Mouse (Mus musculus) activated CD4-positive, CD25-positive, alpha-beta regulatory T cell, adult 4 months (primary cell): ENCODE measurements around the gene Gm14137. TPM values are rescaled to one million over a fixed set of nuclear protein-coding genes. Genes with fewer than 3 reads are reported as not detected.

Experiments used
- ATAC-seq: one replicate; pipeline ENCODE4 v1.8.0; 2017
- polyA plus RNA-seq, 2 experiments: library from polyadenylated mRNA; unstranded; fragments of 100-300 nt; shearing (Covaris generic); gene quantifications; one replicate each; pipeline ENCODE4 v1.2.1; 2017

Gm14137 gene
- under 1 TPM; 0.29 to 0.70 TPM for polyA plus RNA-seq

GRCm38 (mm10) chr2:119173991-119174651 lies at the start of gene Gm14137:
Gene Gm14137 (plus strand): TSS chr2:119174509.
- ATAC-seq: no peak

GRCm38 (mm10) chr2:119136346-119136898 lies 37.9 kb upstream of the Gm14137 start:
- ATAC-seq: no peak

- no peak for ATAC-seq
Measured at GRCm38 (mm10) chr2:119145199-119145598, 29.1 kb upstream of the Gm14137 start.

- ATAC-seq: no peak
Measured at GRCm38 (mm10) chr2:119146435-119146834, 27.9 kb upstream of the Gm14137 start.

GRCm38 (mm10) chr2:119147160-119147678 lies 27.1 kb upstream of the Gm14137 start:
- ATAC-seq: no peak

GRCm38 (mm10) chr2:119147775-119148174 lies 26.5 kb upstream of the Gm14137 start:
- no peak for ATAC-seq

- no peak for ATAC-seq
Measured at GRCm38 (mm10) chr2:119152255-119152654, 22.1 kb upstream of the Gm14137 start.

- ATAC-seq: no peak
Measured at GRCm38 (mm10) chr2:119154683-119155082, 19.6 kb upstream of the Gm14137 start.

GRCm38 (mm10) chr2:119155388-119155787 lies 18.9 kb upstream of the Gm14137 start:
- ATAC-seq: no peak

GRCm38 (mm10) chr2:119156081-119156680 lies 18.1 kb upstream of the Gm14137 start:
- ATAC-seq: peak; percentile 33

GRCm38 (mm10) chr2:119156681-119157572 lies 17.4 kb upstream of the Gm14137 start, which contains the start of gene Rmdn3:
Gene Rmdn3 (minus strand): TSS chr2:119157034.
- ATAC-seq: peak; percentile 95

GRCm38 (mm10) chr2:119157836-119158235 lies 16.5 kb upstream of the Gm14137 start:
- no peak for ATAC-seq

GRCm38 (mm10) chr2:119161247-119161646 lies 13.1 kb upstream of the Gm14137 start:
- no peak for ATAC-seq

- no peak for ATAC-seq
Measured at GRCm38 (mm10) chr2:119163135-119163534, 11.2 kb upstream of the Gm14137 start.

- ATAC-seq: no peak
Measured at GRCm38 (mm10) chr2:119163999-119164398, 10.3 kb upstream of the Gm14137 start.

GRCm38 (mm10) chr2:119165401-119165800 lies 8.9 kb upstream of the Gm14137 start:
- no peak for ATAC-seq

GRCm38 (mm10) chr2:119166901-119167865 lies 7.1 kb upstream of the Gm14137 start, which contains the start of gene Gchfr:
Gene Gchfr (plus strand): TSS chr2:119167773.
- ATAC-seq: peak; percentile 52

- ATAC-seq: no peak
Measured at GRCm38 (mm10) chr2:119167866-119168256, 6.4 kb upstream of the Gm14137 start.

- no peak for ATAC-seq
Measured at GRCm38 (mm10) chr2:119170282-119170681, 4.0 kb upstream of the Gm14137 start.

GRCm38 (mm10) chr2:119171574-119171973 lies 2.7 kb upstream of the Gm14137 start:
- ATAC-seq: no peak

GRCm38 (mm10) chr2:119172446-119172845 lies 1.9 kb upstream of the Gm14137 start:
- no peak for ATAC-seq
